Mouse (Mus musculus) neural tube, embryonic 13.5 days (tissue): Measurements from ENCODE around the gene Gm17617. TPM values are rescaled to one million over a fixed set of nuclear protein-coding genes. Genes with fewer than 3 reads are reported as not detected.

Source experiments
- polyA plus RNA-seq: library from polyadenylated mRNA; unstranded; fragments of >200 nt; fragmentation: Nextera tagmentation; extraction: Ambion mirVana; gene quantifications from 2 replicates; pipeline ENCODE4 v1.2.1, GENCODE M21; 2015

The Gm17617 gene
- polyA plus RNA-seq, 1 experiment from 2014 or later, result not detected

Other genes starting within 250 kb of the Gm17617 start
- 9.0 and 10.4 TPM in 2 replicates for gene Unc5a, start 184.1 kb downstream of the Gm17617 start, polyA plus RNA-seq
- gene Hk3, start 112.2 kb downstream of the Gm17617 start, polyA plus RNA-seq, result 0.63 and 1.1 TPM in 2 replicates
- 17.1 and 19.8 TPM in 2 replicates for gene Uimc1, start 33.2 kb downstream of the Gm17617 start, polyA plus RNA-seq
- gene Zfp346, start 28.2 kb downstream of the Gm17617 start, polyA plus RNA-seq, result 23.5 and 25.3 TPM in 2 replicates
- 1.1 and 1.9 TPM in 2 replicates for gene Fgfr4, start 19.1 kb upstream of the Gm17617 start, polyA plus RNA-seq
- 58.1 and 62.2 TPM in 2 replicates for gene Nsd1, start 76.2 kb upstream of the Gm17617 start, polyA plus RNA-seq
- 288 and 299 TPM in 2 replicates for gene Prelid1, start 187.0 kb upstream of the Gm17617 start, polyA plus RNA-seq
- 89.1 and 97.9 TPM in 2 replicates for gene Rab24, start 188.4 kb upstream of the Gm17617 start, polyA plus RNA-seq
- gene Mxd3, start 196.3 kb upstream of the Gm17617 start, polyA plus RNA-seq, result 9.7 and 11.2 TPM in 2 replicates
- 56.6 and 59.4 TPM in 2 replicates for gene Lman2, start 229.2 kb upstream of the Gm17617 start, polyA plus RNA-seq
- 0.13 and 0.87 TPM in 2 replicates for gene Rgs14, start 236.2 kb upstream of the Gm17617 start, polyA plus RNA-seq